Mouse (Mus musculus) cerebellum, adult 2 months (tissue): ENCODE data around the gene Pdss2.

ENCODE experiments used
- CTCF ChIP-seq: fragments of 200-500 bp; IDR thresholded peaks from 2 replicates; pipeline ENCODE4 v1.5.1; 2011; ENCODE audit warnings: low read depth, mild to moderate bottlenecking, control low read depth, low read length, moderate library complexity, borderline replicate concordance; ENCODE audit not compliant: insufficient read depth
- POLR2A ChIP-seq: fragments of 200-500 bp; IDR thresholded peaks from 2 replicates; pipeline ENCODE4 v1.6.1; 2011; ENCODE audit warnings: low read length, control low read depth, borderline replicate concordance; ENCODE audit not compliant: insufficient read depth

DNA sequence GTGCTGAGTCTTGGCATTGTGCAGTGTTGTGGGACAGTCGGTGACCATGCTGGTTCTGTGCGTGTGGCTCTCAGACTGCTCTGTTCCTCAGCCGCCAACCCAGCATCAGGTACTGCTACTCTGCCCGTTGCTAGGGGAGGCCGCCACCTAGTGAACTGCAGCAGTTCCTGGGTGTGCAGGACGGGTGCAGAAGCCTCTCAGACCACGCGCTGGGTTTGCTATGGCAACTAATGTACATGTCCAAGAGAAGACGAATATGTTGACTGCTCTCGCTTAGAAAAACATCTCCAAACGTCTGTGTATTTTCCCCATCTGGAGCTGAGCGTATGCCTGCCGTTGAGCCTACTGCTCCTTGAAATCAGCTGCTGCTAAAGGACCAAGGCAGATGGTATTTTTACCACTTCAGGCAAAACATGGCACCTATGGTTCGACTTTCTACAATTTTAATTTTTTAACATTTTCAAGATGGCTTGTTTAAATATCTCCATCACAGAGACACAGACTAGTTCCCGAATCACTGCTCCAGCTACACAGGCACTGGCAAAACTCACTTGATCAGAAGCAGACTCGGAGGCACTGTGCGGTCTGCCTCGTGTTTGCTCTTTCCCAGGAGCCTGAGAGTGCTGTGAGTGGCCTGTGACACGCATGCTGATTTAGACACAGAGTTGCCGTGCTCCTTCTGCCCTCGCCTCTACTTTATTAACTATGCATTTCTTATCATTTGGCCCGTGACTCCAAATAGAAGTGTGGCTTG lies 199.6 kb downstream of the Pdss2 start:
- TF ChIP-seq POLR2A = no peak
- no peak for TF ChIP-seq CTCF
